Comparison of ENCODE assay signal across 16 mouse cellular contexts in genomic region chr13:28917379-28918250, GRCm38 (mm10). TPM values are rescaled to one million over a fixed set of nuclear protein-coding genes. Genes with fewer than 3 reads are reported as not detected.
DNase-seq lines count a peak whose midpoint lies in the region; ATAC-seq and TF ChIP-seq lines count a peak whose summit lies in the region.
"Had no signal": no experiment of that assay in that cellular context is flagged by ENCODE, and none has a peak within 500 bp of the region (broad histone marks: within the 10 kb centered on the region; RNA-seq: fewer than 3 reads in every experiment).

No protein-coding gene starts in this region.

- H3K27ac ChIP-seq in intestine, embryonic 15.5 days, result no peak overlapping the region
- no peak overlapping the region for H3K27ac ChIP-seq in intestine, postnatal 0 days (ENCODE audit: low read depth, low read length)
- H3K27ac ChIP-seq in kidney, embryonic 15.5 days, result no peak overlapping the region
- H3K27ac ChIP-seq: embryonic facial prominence, embryonic 12.5 days; forebrain, embryonic 12.5 days; liver, embryonic 13.5 days had no signal

- H3K4me3 ChIP-seq in intestine, embryonic 15.5 days (replicated peaks), result no peak overlapping the region
- no peak overlapping the region for H3K4me3 ChIP-seq in intestine, postnatal 0 days (ENCODE audit: low read depth, low read length)
- H3K4me3 ChIP-seq in kidney, embryonic 15.5 days (replicated peaks), result no peak overlapping the region
- H3K4me3 ChIP-seq: embryonic facial prominence, embryonic 12.5 days; forebrain, embryonic 12.5 days; liver, embryonic 13.5 days had no signal

- WGBS in intestine, embryonic 15.5 days, result 74% methylated on average over 10 of the region's 10 CpGs
- WGBS in intestine, postnatal 0 days, result 78% methylated on average over 10 of the region's 10 CpGs
- WGBS in kidney, embryonic 15.5 days, result 78% methylated on average over 10 of the region's 10 CpGs

- DNase-seq in NIH3T3 (ENCODE audit: low read depth), result peak; percentile 39
- peak; percentile 23 for DNase-seq in urinary bladder, postnatal 25 days (ENCODE audit: low spot score)
- no peak for DNase-seq in thymus, postnatal 36 days
- no peak for DNase-seq in gastrocnemius, postnatal 4 days (ENCODE audit: low spot score in 2 of 2)
- DNase-seq: adrenal gland, postnatal 14 days; cerebellum, postnatal 25 days; left cerebral cortex, postnatal 4 days; liver, embryonic 13.5 days; lung, postnatal 10 days; thymus, adult 2 months had no signal

- H3K9me3 ChIP-seq in intestine, embryonic 15.5 days, result no peaks in the 10 kb centered on the region
- H3K9me3 ChIP-seq in intestine, postnatal 0 days (ENCODE audit: control insufficient read depth), result no peaks in the 10 kb centered on the region
- no peaks in the 10 kb centered on the region for H3K9me3 ChIP-seq in kidney, embryonic 15.5 days (replicated peaks)
- H3K9me3 ChIP-seq: embryonic facial prominence, embryonic 12.5 days; forebrain, embryonic 12.5 days; liver, embryonic 13.5 days had no signal

- ATAC-seq in intestine, embryonic 15.5 days, result 0 out of 2 replicates have a peak, but pooled peaks have one; percentile 31
- ATAC-seq in intestine, postnatal 0 days, result no peak
- peak; percentile 36; the same call in 1 of the 2 replicates for ATAC-seq in kidney, embryonic 15.5 days (replicated peaks; ENCODE audit: low FRiP score)
- ATAC-seq: inflammation-experienced regulatory T-cells, adult 6 months had no signal

- H3K27me3 ChIP-seq in intestine, embryonic 15.5 days (replicated peaks), result no peaks in the 10 kb centered on the region
- no peaks in the 10 kb centered on the region for H3K27me3 ChIP-seq in intestine, postnatal 0 days (replicated peaks; ENCODE audit: control insufficient read depth, insufficient read depth, low read length)
- H3K27me3 ChIP-seq in kidney, embryonic 15.5 days, result no peaks in the 10 kb centered on the region
- H3K27me3 ChIP-seq: embryonic facial prominence, embryonic 12.5 days; forebrain, embryonic 12.5 days; liver, embryonic 13.5 days had no signal

- H3K9ac ChIP-seq in intestine, embryonic 15.5 days, result no peak overlapping the region
- no peak overlapping the region for H3K9ac ChIP-seq in intestine, postnatal 0 days (ENCODE audit: low read depth, low read length)
- H3K9ac ChIP-seq in kidney, embryonic 15.5 days, result no peak overlapping the region
- H3K9ac ChIP-seq: embryonic facial prominence, embryonic 12.5 days; forebrain, embryonic 12.5 days; liver, embryonic 13.5 days had no signal

- H3K4me1 ChIP-seq in intestine, embryonic 15.5 days (replicated peaks), result no peaks in the 10 kb centered on the region
- H3K4me1 ChIP-seq in intestine, postnatal 0 days (replicated peaks; ENCODE audit: control insufficient read depth, insufficient read depth, low read length), result no peaks in the 10 kb centered on the region
- H3K4me1 ChIP-seq in kidney, embryonic 15.5 days, result no peaks in the 10 kb centered on the region
- H3K4me1 ChIP-seq: embryonic facial prominence, embryonic 12.5 days; forebrain, embryonic 12.5 days; liver, embryonic 13.5 days had no signal

- no peaks in the 10 kb centered on the region for H3K36me3 ChIP-seq in intestine, embryonic 15.5 days
- H3K36me3 ChIP-seq in intestine, postnatal 0 days (ENCODE audit: control insufficient read depth, insufficient read depth), result no peaks in the 10 kb centered on the region
- H3K36me3 ChIP-seq in kidney, embryonic 15.5 days, result no peaks in the 10 kb centered on the region
- H3K36me3 ChIP-seq: embryonic facial prominence, embryonic 12.5 days; forebrain, embryonic 12.5 days; liver, embryonic 13.5 days had no signal

- H3K4me2 ChIP-seq in intestine, embryonic 15.5 days (replicated peaks), result no peak overlapping the region
- no peak overlapping the region for H3K4me2 ChIP-seq in intestine, postnatal 0 days (replicated peaks; ENCODE audit: low read depth)
- no peak overlapping the region for H3K4me2 ChIP-seq in kidney, embryonic 15.5 days
- H3K4me2 ChIP-seq: embryonic facial prominence, embryonic 12.5 days; forebrain, embryonic 12.5 days; liver, embryonic 13.5 days had no signal

- no peak for TF ChIP-seq CTCF in intestine, postnatal 0 days (IDR thresholded peaks at IDR 0.05; ENCODE audit: low read depth)

RNA-seq across cellular contexts. Expression of gene Sox4, which starts 35.9 kb away (rescaled TPM):
- 32.2 and 38.7 TPM in 2 replicates for polyA plus RNA-seq in intestine, embryonic 15.5 days (2015; fragmentation: Nextera tagmentation; extraction: Ambion mirVana)
- polyA plus RNA-seq in intestine, postnatal 0 days (2015; fragmentation: Nextera tagmentation; extraction: Ambion mirVana), result 17.9 and 18.4 TPM in 2 replicates
- polyA plus RNA-seq in kidney, embryonic 15.5 days (2015; fragmentation: Nextera tagmentation; extraction: Ambion mirVana), result 49.0 and 50.1 TPM in 2 replicates
- 10 to 100 TPM; 51.8 to 52.8 TPM for total RNA-seq in gastrocnemius, postnatal 4 days (2021)

Comparison
In these comparisons a context has a peak if more than half of its experiments do, and no peak if none do; other contexts are left out.
1. DNase-seq: peak in NIH3T3 (single experiment) and urinary bladder, postnatal 25 days (single experiment); none in thymus, postnatal 36 days (0 of 2) and gastrocnemius, postnatal 4 days (0 of 2).